Mouse (Mus musculus) naive thymus-derived CD4-positive, alpha-beta T cell, adult 2 months (primary cell): ENCODE data around the gene Gpc3.

Experiments used
- DNase-seq: peaks from one replicate; pipeline ENCODE4 v3.0.0-alpha.2; 2011; ENCODE audit warnings: low read depth

The Gpc3 gene

DNA sequence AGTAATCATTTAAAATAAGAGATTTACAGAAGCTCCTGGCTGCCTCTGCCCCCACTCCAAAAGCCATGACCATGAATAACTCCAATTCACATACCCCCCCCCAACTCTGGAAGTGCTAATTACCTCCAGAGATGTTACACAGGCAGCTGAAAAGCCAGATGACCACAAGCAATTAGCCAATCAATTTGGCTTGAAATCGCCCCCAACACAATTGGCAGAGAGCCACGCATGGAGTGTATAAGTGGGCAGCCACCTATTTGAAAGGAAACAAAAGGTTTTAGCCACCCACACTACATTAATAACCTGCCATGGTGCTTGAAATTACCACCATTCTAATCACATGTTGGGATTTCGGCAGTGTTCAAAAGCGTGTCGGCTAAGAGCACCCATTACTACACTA, 55.2 kb downstream of the Gpc3 start:
- no peak for DNase-seq

DNA sequence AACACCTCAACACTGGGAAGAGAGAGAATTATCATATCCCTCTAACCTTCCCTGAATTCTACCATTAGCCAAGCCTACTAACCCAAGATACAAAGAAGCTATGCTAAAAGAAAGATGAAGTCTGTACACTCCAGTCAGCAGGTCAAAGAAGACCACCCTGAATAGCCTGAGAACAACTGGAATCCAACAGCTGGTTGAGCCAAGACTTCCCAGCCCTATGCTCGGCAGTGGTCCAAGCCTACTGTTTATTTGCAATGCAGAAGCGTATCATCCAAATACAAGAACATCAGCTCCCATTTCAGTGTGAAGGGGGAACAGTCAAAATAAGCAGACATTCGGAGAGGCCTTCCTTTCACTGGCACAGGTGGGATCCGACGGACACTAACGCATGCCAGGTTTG, 56.3 kb downstream of the Gpc3 start:
- DNase-seq: no peak

DNA sequence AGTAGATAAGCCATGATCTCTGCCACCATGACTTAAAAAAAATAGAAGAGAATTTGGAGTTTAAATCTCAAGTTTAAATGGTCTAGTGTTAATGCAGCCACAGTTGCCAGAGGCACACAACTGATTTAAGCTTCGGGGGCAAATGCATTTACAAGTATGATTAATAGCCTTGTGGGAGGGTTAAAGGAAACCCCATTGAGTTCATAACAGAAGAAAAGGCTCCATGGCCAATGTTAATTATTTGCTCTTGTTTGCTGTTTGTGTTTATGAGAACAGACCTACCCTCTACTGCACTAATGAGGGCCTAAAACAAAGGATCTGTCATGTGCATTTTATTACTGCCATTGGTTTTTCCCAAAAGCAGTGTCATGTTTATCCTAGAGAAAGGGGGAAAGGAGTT, 62.5 kb downstream of the Gpc3 start:
- no peak for DNase-seq

DNA sequence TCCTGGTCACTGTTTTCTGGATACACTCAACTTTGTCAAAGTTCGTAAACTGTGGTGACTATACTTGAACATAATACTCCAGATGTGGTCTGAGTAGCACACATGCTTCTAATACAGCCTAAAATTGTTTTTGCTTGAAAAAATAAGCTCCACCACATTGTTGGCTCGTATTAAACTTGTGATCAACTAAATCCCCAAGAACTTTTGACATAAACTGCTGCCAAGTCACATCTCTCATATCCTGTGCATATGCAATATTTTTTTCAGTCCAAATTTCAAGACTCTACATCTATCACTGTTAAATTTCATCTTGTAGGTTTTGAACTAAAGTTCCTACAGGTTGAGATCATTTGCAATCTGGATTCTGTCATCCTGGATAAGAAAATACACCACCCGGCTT, 69.1 kb downstream of the Gpc3 start:
- no peak for DNase-seq

DNA sequence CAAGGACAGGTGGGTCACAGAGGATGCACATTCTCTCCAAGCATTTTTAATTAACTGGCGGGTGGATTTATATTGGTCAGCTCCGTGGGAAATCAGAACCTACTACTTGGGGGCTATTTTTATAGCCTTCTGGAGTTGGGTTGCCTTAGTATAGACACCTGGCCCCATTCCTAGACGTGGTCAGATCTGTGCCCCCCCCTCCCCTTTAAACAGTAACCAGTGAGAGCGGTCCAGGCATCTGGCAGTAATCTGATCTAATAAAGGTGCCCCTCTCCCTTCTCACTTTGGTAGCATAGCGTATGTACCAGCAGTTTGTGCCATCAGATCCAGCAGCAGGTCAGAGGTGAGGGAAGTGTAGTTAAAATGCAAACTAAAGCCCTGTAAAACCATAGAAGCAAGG, 76.5 kb downstream of the Gpc3 start:
- DNase-seq: no peak

DNA sequence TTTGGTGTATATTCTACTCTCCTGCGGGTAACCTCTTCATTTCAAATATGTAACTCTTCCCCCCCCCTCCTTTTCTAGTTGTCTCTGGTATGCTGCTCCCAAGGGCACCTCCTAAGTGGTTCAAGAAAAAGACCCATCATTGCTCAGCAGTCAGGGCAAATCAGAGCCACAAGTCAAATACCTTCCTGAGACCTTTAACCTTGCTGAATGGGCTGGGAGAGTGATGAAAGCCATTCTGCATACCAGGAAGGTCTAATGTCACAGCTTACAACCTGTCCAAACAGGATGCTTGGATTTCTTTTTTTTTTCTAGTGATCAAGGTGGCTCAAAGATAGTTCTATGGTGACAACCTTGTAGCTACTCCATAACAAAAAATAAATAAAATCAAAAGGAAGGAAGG, 80.0 kb downstream of the Gpc3 start:
- DNase-seq: no peak

DNA sequence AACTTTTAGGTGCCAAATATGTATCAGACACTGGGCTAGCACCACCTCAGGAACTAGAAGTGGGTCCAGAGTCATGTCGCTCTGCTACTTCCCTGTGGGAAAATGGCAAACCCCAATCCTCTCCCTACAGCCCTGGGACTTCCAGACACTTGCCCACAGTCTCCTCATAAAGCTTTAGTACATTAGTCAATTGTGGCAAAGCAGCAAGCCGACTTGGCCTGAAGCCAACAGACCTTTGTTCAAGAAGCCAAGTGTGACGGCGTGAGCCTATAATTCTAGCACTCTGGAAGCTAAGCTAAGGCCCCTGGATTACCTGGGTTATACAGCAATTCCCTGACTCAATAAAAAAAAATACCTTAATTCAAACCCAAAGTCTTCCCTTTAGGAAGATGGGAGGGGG, 80.7 kb downstream of the Gpc3 start:
- DNase-seq: no peak

DNA sequence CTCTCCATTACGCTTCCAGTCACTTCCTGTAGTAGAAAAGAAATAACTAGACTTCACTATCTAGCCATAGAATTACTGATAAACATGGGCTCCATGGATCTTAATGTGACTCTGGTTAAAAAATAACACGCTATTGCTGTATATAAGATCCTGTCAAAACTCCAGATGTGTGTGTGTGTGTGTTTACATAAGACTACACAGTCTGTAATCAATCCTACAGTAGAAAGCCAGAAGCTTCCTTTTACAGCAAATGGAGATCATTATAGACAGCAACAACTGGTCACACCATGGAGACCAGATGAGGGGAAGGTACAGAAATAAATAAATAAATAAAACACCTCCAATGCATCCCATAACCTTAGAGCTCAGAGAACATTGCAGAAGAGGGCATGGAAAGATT, 81.6 kb downstream of the Gpc3 start:
- DNase-seq: no peak

DNA sequence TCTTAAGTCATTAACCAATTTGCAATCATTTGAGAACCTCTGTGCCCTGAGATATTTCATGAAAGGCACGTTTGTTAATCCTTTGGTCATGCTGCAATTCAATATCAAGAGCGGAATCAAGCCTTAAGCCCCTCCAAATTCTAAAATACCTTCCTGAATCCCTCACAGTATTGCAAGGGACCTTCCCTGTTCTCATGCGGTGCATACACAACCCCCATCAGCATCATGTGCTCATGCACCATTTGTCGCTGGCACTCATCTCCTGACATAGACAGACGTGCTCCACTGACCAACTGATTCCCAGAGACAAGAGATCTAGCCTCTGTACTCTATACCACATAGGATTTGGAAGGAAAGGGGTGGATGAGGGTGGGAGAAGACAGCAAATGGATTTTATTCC, 87.7 kb downstream of the Gpc3 start:
- no peak for DNase-seq

DNA sequence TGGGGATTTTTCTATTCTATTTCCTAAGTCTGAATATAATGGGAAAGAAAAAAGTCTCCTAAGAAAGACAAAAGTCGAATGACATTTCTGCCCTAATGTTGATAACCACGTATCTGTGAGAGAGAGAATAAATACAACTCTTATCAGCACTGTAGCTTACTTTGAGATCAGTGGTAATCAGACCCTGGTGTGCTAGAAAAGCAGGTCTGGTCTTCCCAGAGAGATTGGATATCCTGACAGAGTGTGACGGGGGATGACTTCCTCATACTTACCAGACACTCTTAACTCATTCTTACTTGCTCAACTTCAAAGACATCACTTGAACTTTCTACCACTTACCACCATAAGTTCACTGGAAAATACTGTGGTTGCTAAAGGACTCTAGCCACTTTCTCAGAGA, 88.6 kb downstream of the Gpc3 start:
- DNase-seq: no peak

DNA sequence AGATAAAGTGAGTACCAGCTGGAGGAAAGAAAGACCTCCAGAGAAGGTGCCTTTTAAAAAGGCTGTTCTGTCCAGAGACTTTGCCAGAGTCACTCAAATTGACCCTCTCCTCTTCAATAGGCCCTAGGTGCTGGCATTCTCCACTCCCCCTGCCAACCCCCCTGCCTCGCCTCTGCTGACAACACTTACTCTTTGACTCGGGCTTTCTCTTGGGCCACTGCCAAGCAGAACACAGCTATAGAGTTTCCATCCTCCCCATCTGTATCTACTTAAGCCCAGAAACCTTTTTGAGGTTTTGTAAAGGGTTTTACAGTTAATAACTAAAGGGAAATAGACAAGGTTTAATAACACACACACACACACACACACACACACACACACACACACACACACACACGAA, 99.2 kb downstream of the Gpc3 start:
- no peak for DNase-seq

DNA sequence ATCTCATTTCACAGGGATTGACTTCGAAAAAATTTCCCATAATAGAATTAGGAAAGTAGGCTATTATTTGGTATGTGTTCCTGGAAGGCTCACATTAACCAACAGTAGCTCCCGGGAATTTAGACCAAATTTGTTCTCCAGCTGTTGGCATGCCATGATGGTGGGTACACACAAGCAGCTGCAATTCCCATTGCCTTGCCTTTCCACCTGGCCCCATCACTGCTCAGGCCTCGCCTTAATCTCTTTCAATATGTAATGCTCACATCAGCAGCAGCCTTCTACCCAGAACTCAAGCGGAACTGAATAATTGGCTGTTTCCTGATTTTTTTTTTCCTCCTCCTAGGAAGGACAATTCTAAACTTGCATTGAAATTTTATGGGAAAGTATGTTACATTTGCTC, 102.6 kb downstream of the Gpc3 start:
- DNase-seq: no peak

DNA sequence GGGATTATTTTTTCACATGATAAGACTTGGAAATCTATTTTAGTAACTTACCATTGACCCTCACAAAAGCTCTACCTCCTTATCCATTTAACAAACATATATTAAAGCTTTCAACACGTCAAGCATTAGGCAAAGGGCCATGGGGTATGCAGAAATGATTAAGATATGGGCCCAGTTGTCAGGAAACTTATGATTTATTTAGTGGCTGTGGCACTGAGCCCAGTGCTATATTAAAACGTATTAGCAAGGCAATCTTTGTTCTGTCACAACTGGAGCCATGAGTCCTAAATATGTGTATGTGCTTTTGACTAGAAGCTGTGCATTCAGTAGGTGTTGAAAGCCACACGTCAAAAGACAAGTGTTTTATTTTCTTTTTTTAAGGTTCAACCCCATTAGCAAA, 109.9 kb downstream of the Gpc3 start:
- DNase-seq: no peak

DNA sequence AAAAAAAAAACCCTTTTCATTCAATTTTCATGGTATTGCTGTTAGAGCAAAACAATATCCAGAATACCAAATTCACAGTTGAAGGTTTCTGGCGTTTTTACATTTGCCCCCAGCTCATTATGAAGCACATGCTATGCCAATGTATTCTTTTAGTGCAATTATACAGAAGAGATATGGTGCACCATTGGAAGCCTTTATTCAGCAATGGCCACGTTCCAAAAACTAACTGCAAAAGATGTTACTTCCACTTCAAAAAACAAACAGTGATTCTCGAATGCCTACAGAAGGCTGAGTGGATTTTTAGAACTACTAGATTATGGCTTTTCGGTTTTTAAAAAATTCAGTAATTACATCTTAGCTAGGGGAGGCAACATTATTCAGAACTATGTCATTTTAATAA, 124.3 kb downstream of the Gpc3 start:
- DNase-seq: no peak

DNA sequence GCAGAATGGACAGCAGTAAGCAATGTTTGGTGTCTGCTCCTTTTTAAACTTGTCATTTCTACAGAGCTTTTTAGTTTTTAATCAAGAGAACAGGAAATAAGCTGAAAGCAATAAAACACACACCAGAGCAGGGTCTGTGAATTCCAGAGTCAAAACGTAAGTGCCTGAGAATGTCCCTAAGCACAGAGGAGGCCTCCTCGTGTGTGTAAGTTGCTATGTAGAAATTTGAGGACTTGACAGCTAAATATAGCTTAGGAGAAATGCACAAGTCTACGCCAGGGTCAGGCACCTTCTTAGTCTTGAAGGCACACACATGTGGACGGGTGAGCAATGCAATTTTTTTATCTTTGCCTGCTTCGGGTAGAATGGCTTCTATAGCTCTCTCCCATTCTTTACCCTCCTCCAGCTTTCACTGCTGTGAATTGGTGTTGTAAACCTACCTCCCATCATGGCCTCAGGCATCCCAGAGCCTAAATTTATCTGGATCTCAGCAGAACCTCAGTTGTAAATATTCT, 158.6 kb downstream of the Gpc3 start:
- DNase-seq: no peak

DNA sequence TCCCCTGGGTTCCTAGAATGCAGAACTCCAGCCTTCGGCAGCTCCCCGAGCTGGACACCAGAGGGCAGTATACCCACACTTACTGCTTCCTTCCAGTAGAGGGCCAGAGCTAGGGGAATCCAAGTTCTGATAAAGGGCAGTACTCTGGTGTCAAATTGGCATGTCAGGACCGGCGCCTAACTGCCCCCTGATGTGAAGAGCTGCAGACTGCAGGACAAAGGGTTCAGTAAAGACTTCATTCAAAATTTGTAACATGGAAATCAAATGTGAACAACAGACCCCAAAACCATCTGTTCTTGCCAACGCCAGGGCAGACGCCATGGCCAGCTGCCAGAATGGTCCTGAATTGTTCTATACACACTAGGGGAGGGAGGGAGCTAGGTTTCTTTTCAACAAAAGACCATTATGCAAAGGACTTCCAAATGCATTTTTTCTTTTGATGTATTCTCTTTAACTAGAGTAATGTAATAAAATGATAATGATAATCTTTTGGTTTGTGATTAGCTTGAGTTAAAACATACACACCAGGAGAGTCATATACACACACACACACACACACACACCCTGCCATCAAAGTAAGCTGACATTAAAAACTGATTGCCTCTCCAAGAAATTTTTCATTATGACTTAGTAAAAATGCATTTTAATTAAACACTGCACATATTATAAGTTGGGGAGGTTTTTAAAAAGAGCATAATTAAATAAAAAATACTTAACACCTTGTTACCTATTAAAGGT, 160.1 kb downstream of the Gpc3 start:
- DNase-seq: peak; percentile 52

DNA sequence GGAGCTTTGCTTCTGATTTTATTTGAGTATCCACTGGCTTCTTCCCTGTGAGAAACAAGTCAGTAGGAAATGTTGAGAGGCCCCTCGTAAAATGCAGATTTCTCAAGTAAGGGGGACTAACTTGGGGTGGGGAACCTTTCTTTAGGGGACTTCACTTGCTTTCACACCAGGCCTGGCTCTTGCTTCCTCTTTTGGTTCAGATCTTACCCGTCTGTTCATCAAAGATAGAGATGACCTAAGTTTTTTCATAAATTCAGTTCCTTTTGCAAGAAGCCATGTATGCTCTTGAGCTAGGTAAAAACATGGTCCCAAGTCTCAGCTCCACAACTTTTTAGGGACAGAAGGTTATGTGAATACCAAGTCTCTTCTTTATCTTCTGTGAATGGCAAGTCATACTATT, 164.6 kb downstream of the Gpc3 start:
- no peak for DNase-seq

DNA sequence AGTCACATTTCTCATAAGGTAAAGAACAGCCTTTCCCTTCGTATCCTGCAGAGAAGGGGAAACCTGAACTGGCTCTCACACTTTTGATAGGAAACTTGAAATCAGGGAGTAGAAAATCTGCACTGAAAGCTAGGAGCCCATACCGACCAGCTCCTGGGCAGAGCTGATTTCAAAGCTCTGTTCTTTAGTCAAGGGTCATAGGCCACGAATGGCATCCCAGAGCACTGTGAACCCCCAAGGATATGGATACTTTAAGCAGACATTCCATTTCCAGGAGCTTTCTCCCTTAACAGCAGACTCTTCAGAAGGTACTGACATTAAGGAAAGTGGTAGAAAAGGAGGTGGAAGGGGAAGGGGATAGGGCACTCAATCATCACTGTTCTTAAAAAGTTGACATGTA, 165.3 kb downstream of the Gpc3 start:
- DNase-seq: no peak

DNA sequence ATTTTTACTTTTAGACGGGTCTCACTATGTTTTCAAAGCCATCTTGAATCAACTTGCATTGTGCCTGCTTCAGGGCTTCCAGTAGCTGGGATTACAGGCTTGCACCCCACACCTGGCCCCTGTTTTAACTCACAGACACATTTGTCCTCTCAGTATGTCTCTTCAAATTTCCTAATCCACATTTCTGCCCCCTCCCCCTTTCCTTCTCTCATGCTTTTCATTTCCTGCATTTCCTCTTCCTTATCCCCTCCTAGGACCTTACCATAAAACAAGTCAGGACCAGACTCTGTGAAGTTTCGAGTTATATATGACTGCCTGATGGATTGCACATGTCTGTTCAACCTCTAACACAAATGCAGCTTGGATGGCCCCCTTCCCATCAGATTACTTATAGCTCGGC, 167.2 kb downstream of the Gpc3 start:
- DNase-seq: no peak

DNA sequence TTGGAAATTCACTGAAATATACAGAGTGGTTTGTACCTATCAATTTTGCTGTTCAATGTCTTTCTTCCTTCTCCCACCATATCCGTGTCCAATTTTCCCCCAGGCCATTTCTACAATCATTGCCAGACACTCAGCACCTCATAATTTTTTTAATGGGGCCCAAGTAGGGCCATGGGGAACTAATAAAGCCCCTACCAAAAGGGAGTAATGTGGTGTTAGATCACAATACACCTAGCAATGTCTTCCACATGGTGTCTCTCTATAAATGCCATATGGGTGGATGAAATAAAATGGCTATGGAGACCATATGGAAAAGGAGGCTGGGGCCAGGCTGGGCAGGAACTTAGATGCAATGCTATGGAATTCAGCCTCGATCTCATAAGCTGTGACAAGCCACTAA, 168.8 kb downstream of the Gpc3 start:
- DNase-seq: no peak

DNA sequence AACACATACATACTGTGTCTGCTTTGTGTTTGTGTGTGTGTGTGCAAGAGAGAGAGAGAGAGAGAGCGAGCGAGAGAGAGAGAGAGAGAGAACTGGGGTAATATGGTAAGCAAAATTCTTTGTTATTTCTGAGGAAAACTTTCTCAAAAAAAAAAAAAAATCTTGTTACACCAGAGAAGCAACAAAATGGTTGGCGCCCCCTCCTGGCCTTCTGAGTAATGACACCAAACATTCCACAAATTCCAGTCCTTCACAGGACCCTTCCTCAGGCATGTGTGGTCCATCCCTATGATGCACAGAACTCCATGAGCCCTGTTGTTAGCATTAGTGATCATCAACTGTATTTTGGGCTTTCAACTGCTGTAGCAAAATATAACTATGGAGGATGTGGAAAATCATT, 172.0 kb downstream of the Gpc3 start:
- no peak for DNase-seq

DNA sequence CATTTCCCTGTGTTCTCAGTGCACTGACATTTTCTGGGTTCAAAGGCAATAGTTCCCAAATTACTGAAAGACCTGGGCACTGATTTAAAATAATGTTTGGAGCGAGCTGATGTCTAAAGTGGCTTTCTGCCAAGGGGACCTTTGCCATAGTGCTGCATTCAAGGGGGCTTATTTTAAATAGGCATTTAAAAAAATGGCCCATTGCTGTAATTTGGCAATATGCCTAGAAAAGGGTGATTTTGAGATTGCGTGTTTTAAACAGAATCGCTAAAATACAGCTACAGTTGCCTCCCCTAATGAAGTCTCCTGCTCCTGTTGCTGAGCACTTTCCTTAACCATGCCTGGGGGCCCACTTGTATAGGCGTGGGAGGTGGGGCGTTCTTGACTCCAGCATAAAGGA, 174.3 kb downstream of the Gpc3 start:
- DNase-seq: no peak

DNA sequence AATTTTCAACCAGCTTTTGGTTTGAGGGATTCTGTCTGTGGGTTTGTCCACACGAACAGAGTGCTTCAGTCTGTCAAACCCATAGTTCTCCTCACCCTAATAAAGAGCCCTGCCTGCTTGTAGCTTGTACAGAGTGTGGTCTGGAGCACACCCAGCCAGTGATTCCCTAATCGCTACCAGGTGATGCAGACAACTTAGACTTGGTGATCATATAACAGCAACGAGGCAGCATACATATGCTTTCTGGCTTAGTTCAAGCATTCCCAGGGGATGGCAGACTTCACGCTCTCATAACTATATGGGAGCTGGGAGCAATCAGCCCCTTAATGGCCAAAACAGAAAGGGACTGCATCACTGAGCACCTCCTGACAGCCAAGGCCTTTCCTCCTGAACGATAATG, 188.1 kb downstream of the Gpc3 start:
- no peak for DNase-seq

DNA sequence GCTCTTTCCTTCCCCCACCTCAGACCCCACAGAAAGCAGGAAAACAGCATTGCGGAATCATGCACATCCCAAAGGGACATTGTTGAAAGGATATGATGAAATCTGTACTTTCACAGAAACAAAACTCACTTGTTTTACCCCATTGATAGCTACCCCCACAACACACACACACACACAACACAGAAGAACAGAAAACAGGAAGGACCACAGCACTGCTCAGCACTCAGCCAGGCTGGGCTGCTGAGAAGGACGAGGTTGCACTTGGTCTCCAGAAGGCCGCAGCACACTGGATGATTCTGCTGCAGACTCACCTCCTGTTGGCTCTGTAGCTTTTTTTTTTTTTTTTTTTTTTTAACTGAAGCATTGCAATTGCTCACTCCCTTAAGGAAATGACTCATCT, 193.9 kb downstream of the Gpc3 start:
- DNase-seq: no peak

DNA sequence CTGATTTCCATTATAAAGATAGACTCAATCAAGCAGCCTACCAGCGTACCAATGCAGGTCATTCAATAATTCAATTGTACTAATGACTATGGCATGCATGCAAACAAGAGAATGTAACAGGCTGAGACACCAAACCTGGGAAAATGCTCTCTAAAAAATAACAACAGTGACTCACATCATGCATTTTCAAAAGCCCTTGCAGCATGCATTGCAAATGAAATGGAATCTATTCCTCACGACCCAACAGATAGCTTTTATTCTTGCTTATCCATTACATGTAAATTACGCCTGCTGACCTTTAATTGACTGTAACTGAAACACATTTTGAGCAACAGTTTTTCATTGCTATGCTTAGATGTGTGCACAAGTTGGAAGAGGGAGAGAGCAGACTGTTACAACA, 200.8 kb downstream of the Gpc3 start:
- DNase-seq: no peak
